Mouse (Mus musculus): ENCODE results near the gene Armc9.

GRCm38 (mm10) chr1:86160479-86160878, 5.9 kb downstream of the Armc9 start:
- TF ChIP-seq CTCF (IDR thresholded peaks at IDR 0.05; ENCODE audit: low read depth) (no peak), EP300 (IDR thresholded peaks at IDR 0.05; ENCODE audit: low read depth) (no peak)
